Mouse (Mus musculus) megakaryocyte, embryonic 14.5 days (primary cell): Measurements from ENCODE around the gene Mapk8ip3. TPM values are rescaled to one million over a fixed set of nuclear protein-coding genes. Genes with fewer than 3 reads are reported as not detected.

ENCODE experiments used
- H3K27me3 ChIP-seq: replicated peaks from 2 replicates; pipeline ENCODE3; 2012; ENCODE audit warnings: inconsistent platforms
- H3K36me3 ChIP-seq: replicated peaks from 2 replicates; pipeline ENCODE3; 2012; ENCODE audit warnings: low read length, inconsistent platforms, mixed read lengths
- H3K4me1 ChIP-seq: 2 replicates; pipeline ENCODE4 v1.6.1; 2012; ENCODE audit warnings: inconsistent platforms
- H3K4me3 ChIP-seq: replicated peaks from 2 replicates; pipeline ENCODE3; 2012; ENCODE audit warnings: moderate library complexity, mild to moderate bottlenecking, inconsistent platforms
- H3K9me3 ChIP-seq: 2 replicates; pipeline ENCODE4 v1.6.1; 2012; ENCODE audit warnings: inconsistent platforms
- FLI1 ChIP-seq: IDR thresholded peaks from 2 replicates; pipeline ENCODE4 v1.6.1; 2012; ENCODE audit warnings: low read length, inconsistent platforms, mixed read lengths
- GATA1 ChIP-seq: IDR thresholded peaks from 3 replicates; pipeline ENCODE4 v1.6.1; 2012; ENCODE audit warnings: mixed read lengths, low read length, inconsistent platforms, borderline replicate concordance
- polyA plus RNA-seq: library from polyadenylated mRNA; stranded (reverse); fragments of >175 nt; gene quantifications from 2 replicates; pipeline ENCODE4 v1.2.3, GENCODE M21; 2012; ENCODE audit warnings: low replicate concordance; ENCODE audit not compliant: insufficient read depth

Mapk8ip3 gene
- polyA plus RNA-seq, 1 experiment: 20.5 TPM

- Histone ChIP-seq H3K9me3 (no peaks in the 10 kb centered on the region), H3K4me1 (peaks cover 38% of the 10 kb centered on the region), H3K27me3 (no peaks in the 10 kb centered on the region), H3K36me3 (peaks cover 35% of the 10 kb centered on the region), H3K4me3 (peak overlapping the region; percentile 100)
- TF ChIP-seq FLI1 (no peak), GATA1 (no peak)
Observed at GRCm38 (mm10) chr17:24850773-24851127, 86.0 kb downstream of the Mapk8ip3 start.

GRCm38 (mm10) chr17:24850065-24850772, 86.6 kb downstream of the Mapk8ip3 start, which contains the start of gene Fahd1:
Fahd1 (minus strand) TSS chr17:24850364.
- Histone ChIP-seq H3K9me3 (no peaks in the 10 kb centered on the region), H3K36me3 (peaks cover 30% of the 10 kb centered on the region), H3K27me3 (no peaks in the 10 kb centered on the region), H3K4me1 (peaks cover 38% of the 10 kb centered on the region), H3K4me3 (peak within 1 kb of the TSS; percentile 100)
- no peak for TF ChIP-seq FLI1
- TF ChIP-seq GATA1: no peak

- peak overlapping the region; percentile 100 for H3K4me3 ChIP-seq
- no peak for TF ChIP-seq GATA1
- TF ChIP-seq FLI1: no peak
- H3K4me1 ChIP-seq: peaks cover 39% of the 10 kb centered on the region
- H3K36me3 ChIP-seq: peaks cover 26% of the 10 kb centered on the region
- H3K27me3 ChIP-seq: no peaks in the 10 kb centered on the region
- no peaks in the 10 kb centered on the region for H3K9me3 ChIP-seq
Observed at GRCm38 (mm10) chr17:24849733-24850064, 87.1 kb downstream of the Mapk8ip3 start.

- Histone ChIP-seq H3K27me3 (no peaks in the 10 kb centered on the region), H3K36me3 (peaks cover 17% of the 10 kb centered on the region), H3K9me3 (no peaks in the 10 kb centered on the region), H3K4me3 (peak overlapping the region; percentile 100), H3K4me1 (peaks cover 41% of the 10 kb centered on the region)
- no peak for TF ChIP-seq FLI1
- TF ChIP-seq GATA1: no peak
Observed at GRCm38 (mm10) chr17:24848600-24849031, 88.2 kb downstream of the Mapk8ip3 start.

GRCm38 (mm10) chr17:24847386-24847785, 89.4 kb downstream of the Mapk8ip3 start:
- no peaks in the 10 kb centered on the region for H3K27me3 ChIP-seq
- H3K4me1 ChIP-seq: peaks cover 36% of the 10 kb centered on the region
- H3K36me3 ChIP-seq: peaks cover 6% of the 10 kb centered on the region
- no peak for TF ChIP-seq FLI1
- no peak for TF ChIP-seq GATA1
- H3K4me3 ChIP-seq: no peak overlapping the region
- no peaks in the 10 kb centered on the region for H3K9me3 ChIP-seq

- Histone ChIP-seq H3K27me3 (peaks cover 3% of the 10 kb centered on the region), H3K36me3 (peaks cover 6% of the 10 kb centered on the region), H3K9me3 (no peaks in the 10 kb centered on the region), H3K4me3 (no peak overlapping the region), H3K4me1 (peaks cover 35% of the 10 kb centered on the region)
- TF ChIP-seq FLI1: no peak
- no peak for TF ChIP-seq GATA1
Observed at GRCm38 (mm10) chr17:24844525-24844924, 92.3 kb downstream of the Mapk8ip3 start.

- H3K4me3 ChIP-seq: no peak overlapping the region
- H3K27me3 ChIP-seq: peaks cover 3% of the 10 kb centered on the region
- TF ChIP-seq GATA1: no peak
- no peak for TF ChIP-seq FLI1
- peaks cover 24% of the 10 kb centered on the region for H3K4me1 ChIP-seq
- H3K9me3 ChIP-seq: no peaks in the 10 kb centered on the region
- H3K36me3 ChIP-seq: peaks cover 6% of the 10 kb centered on the region
Observed at GRCm38 (mm10) chr17:24842631-24843030, 94.1 kb downstream of the Mapk8ip3 start.

Other genes starting within 250 kb of the Mapk8ip3 start
- 0.04 TPM in 1 of 2 replicates, not detected in the other for gene Syngr3, start 247.0 kb downstream of the Mapk8ip3 start, polyA plus RNA-seq
- gene Gfer, start 240.8 kb downstream of the Mapk8ip3 start, polyA plus RNA-seq: 47.3 and 53.9 TPM in 2 replicates
- gene Noxo1, start 240.7 kb downstream of the Mapk8ip3 start, polyA plus RNA-seq: 1.5 and 2.1 TPM in 2 replicates
- 16.6 and 17.1 TPM in 2 replicates for gene Tbl3, start 229.3 kb downstream of the Mapk8ip3 start, polyA plus RNA-seq
- gene Rnf151, start 218.9 kb downstream of the Mapk8ip3 start, polyA plus RNA-seq: 0.74 TPM in 1 of 2 replicates, not detected in the other
- 653 and 1,069 TPM in 2 replicates for gene Rps2, start 218.9 kb downstream of the Mapk8ip3 start, polyA plus RNA-seq
- 519 and 729 TPM in 2 replicates for gene Ndufb10, start 212.5 kb downstream of the Mapk8ip3 start, polyA plus RNA-seq
- gene Rpl3l, start 209.2 kb downstream of the Mapk8ip3 start, polyA plus RNA-seq: 0.35 TPM in 1 of 2 replicates, not detected in the other
- 19.0 and 40.5 TPM in 2 replicates for gene Msrb1, start 200.3 kb downstream of the Mapk8ip3 start, polyA plus RNA-seq
- not detected in 2 replicates for gene Hs3st6, start 184.0 kb downstream of the Mapk8ip3 start, polyA plus RNA-seq
- not detected in 2 replicates for gene Meiob, start 132.7 kb downstream of the Mapk8ip3 start, polyA plus RNA-seq
- 7.5 and 29.1 TPM in 2 replicates for gene Hagh, start 96.8 kb downstream of the Mapk8ip3 start, polyA plus RNA-seq
- 2.0 and 2.8 TPM in 2 replicates for gene Fahd1, start 86.6 kb downstream of the Mapk8ip3 start, polyA plus RNA-seq
- gene Igfals, start 71.0 kb downstream of the Mapk8ip3 start, polyA plus RNA-seq: 0.25 TPM in 1 of 2 replicates, not detected in the other
- gene Nubp2, start 50.6 kb downstream of the Mapk8ip3 start, polyA plus RNA-seq: 58.9 and 67.0 TPM in 2 replicates
- gene Spsb3, start 50.3 kb downstream of the Mapk8ip3 start, polyA plus RNA-seq: 18.7 and 57.4 TPM in 2 replicates
- gene Eme2, start 41.9 kb downstream of the Mapk8ip3 start, polyA plus RNA-seq: 5.8 and 10.0 TPM in 2 replicates
- gene Mrps34, start 41.9 kb downstream of the Mapk8ip3 start, polyA plus RNA-seq: 75.3 and 168 TPM in 2 replicates
- 18.4 TPM in 1 of 2 replicates, not detected in the other for gene Nme3, start 40.5 kb downstream of the Mapk8ip3 start, polyA plus RNA-seq
- 3.5 and 8.6 TPM in 2 replicates for gene Jpt2, start 23.7 kb upstream of the Mapk8ip3 start, polyA plus RNA-seq
- 4.5 and 5.5 TPM in 2 replicates for gene Cramp1l, start 78.8 kb upstream of the Mapk8ip3 start, polyA plus RNA-seq
- 6.9 and 7.4 TPM in 2 replicates for gene Ift140, start 79.1 kb upstream of the Mapk8ip3 start, polyA plus RNA-seq
- not detected in 2 replicates for gene Tmem204, start 146.6 kb upstream of the Mapk8ip3 start, polyA plus RNA-seq
- 9.1 and 27.2 TPM in 2 replicates for gene Telo2, start 179.0 kb upstream of the Mapk8ip3 start, polyA plus RNA-seq
- gene Ptx4, start 183.8 kb upstream of the Mapk8ip3 start, polyA plus RNA-seq: 0.12 TPM in 1 of 2 replicates, not detected in the other
- gene Clcn7, start 196.4 kb upstream of the Mapk8ip3 start, polyA plus RNA-seq: 17.8 and 22.0 TPM in 2 replicates
- gene Ccdc154, start 225.5 kb upstream of the Mapk8ip3 start, polyA plus RNA-seq: not detected in 2 replicates
- not detected in 2 replicates for gene Gm38655, start 238.5 kb upstream of the Mapk8ip3 start, polyA plus RNA-seq
- 31.5 and 33.2 TPM in 2 replicates for gene BC003965, start 247.6 kb upstream of the Mapk8ip3 start, polyA plus RNA-seq